Mouse (Mus musculus): Measurements from ENCODE around the gene Wdr20rt. TPM values are rescaled to one million over a fixed set of nuclear protein-coding genes. Genes with fewer than 3 reads are reported as not detected.

Gene Wdr20rt
- polyA plus RNA-seq, 1 experiment from 2014 or later, result not detected

- Histone ChIP-seq H3K4me1 (peaks cover 13% of the 10 kb centered on the region; the same call in 1 of the 2 replicates), H3K4me2 (replicated peaks) (peak overlapping the region; percentile 38), H3K27ac (replicated peaks) (no peak overlapping the region; the same call in 1 of the 2 replicates), H3K9ac (replicated peaks) (no peak overlapping the region), H3K4me3 (peak overlapping the region; percentile 12; the same call in 1 of the 2 replicates), H3K27me3 (no peaks in the 10 kb centered on the region), H3K9me3 (no peaks in the 10 kb centered on the region), H3K36me3 (no peaks in the 10 kb centered on the region)
- 44% methylated on average over 19 of the region's 19 CpGs for WGBS
- peak; percentile 80 for ATAC-seq (ENCODE audit: low FRiP score, low read depth)
Measured at GRCm38 (mm10) chr12:65258212-65259138, 33.2 kb downstream of the Wdr20rt start.

- peaks cover 13% of the 10 kb centered on the region; the same call in 1 of the 2 replicates for H3K4me1 ChIP-seq
- H3K36me3 ChIP-seq, result no peaks in the 10 kb centered on the region
- 66% methylated on average over 13 of the region's 13 CpGs for WGBS
- H3K27me3 ChIP-seq, result no peaks in the 10 kb centered on the region
- H3K27ac ChIP-seq (replicated peaks), result no peak overlapping the region
- peak overlapping the region; percentile 12; the same call in 1 of the 2 replicates for H3K4me3 ChIP-seq
- no peak overlapping the region for H3K9ac ChIP-seq (replicated peaks)
- H3K9me3 ChIP-seq, result no peaks in the 10 kb centered on the region
- peak overlapping the region; percentile 38 for H3K4me2 ChIP-seq (replicated peaks)
- peak; percentile 62; the same call in 1 of the 2 replicates for ATAC-seq (ENCODE audit: low FRiP score, low read depth)
Measured at GRCm38 (mm10) chr12:65259139-65260111, 34.1 kb downstream of the Wdr20rt start.

GRCm38 (mm10) chr12:65268311-65268984 is 43.1 kb downstream of the Wdr20rt start:
- 85% methylated on average over 5 of the region's 5 CpGs for whole genome bisulfite sequencing
- no peak for ATAC-seq (ENCODE audit: low FRiP score, low read depth)
- Histone ChIP-seq H3K27me3 (no peaks in the 10 kb centered on the region), H3K4me3 (no peak overlapping the region), H3K4me1 (no peaks in the 10 kb centered on the region), H3K36me3 (no peaks in the 10 kb centered on the region), H3K27ac (replicated peaks) (no peak overlapping the region), H3K9me3 (no peaks in the 10 kb centered on the region), H3K4me2 (replicated peaks) (no peak overlapping the region), H3K9ac (replicated peaks) (no peak overlapping the region)

GRCm38 (mm10) chr12:65269406-65269805 is 44.1 kb downstream of the Wdr20rt start:
- no peak overlapping the region for H3K4me3 ChIP-seq
- no peaks in the 10 kb centered on the region for H3K9me3 ChIP-seq
- no peaks in the 10 kb centered on the region for H3K27me3 ChIP-seq
- H3K27ac ChIP-seq (replicated peaks), result no peak overlapping the region
- no peak overlapping the region for H3K4me2 ChIP-seq (replicated peaks)
- no peaks in the 10 kb centered on the region for H3K4me1 ChIP-seq
- no peak overlapping the region for H3K9ac ChIP-seq (replicated peaks)
- no peak for ATAC-seq (ENCODE audit: low FRiP score, low read depth)
- no peaks in the 10 kb centered on the region for H3K36me3 ChIP-seq
- 81% methylated on average over 5 of the region's 5 CpGs for WGBS

DNA sequence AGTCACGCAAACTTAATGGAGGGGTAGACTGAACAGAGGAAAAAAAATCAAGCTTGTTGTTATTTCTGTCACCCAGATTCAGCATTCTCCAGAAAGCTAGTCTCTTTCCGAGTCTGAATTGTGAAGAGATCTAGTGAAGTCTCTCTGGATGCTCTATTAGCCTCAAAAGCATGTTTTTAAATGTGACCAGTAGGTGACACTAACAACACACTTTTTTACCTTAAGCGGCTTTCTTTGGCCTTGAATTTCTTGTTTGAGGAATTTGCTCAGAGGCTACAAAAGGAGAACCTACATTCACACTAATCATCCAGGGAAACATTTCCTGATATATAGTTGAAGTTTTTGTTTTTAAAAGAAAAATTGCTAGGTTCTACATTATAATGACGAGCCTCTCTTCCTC is 48.5 kb downstream of the Wdr20rt start:
- 77% methylated on average over 4 of the region's 4 CpGs for WGBS
- H3K27me3 ChIP-seq, result no peaks in the 10 kb centered on the region
- H3K27ac ChIP-seq (replicated peaks), result no peak overlapping the region
- H3K4me3 ChIP-seq, result no peak overlapping the region
- no peaks in the 10 kb centered on the region for H3K4me1 ChIP-seq
- no peaks in the 10 kb centered on the region for H3K36me3 ChIP-seq
- no peak overlapping the region for H3K4me2 ChIP-seq (replicated peaks)
- H3K9me3 ChIP-seq, result no peaks in the 10 kb centered on the region
- H3K9ac ChIP-seq (replicated peaks), result no peak overlapping the region
- no peak for ATAC-seq (ENCODE audit: low FRiP score, low read depth)

Other genes starting within 250 kb of the Wdr20rt start
- 66.9 and 68.1 TPM in 2 replicates for gene Prpf39, start 189.2 kb upstream of the Wdr20rt start, polyA plus RNA-seq (2016; fragmentation: Nextera tagmentation; extraction: Ambion mirVana)
- 619 and 629 TPM in 2 replicates for gene Fkbp3, start 151.5 kb upstream of the Wdr20rt start, polyA plus RNA-seq (2016; fragmentation: Nextera tagmentation; extraction: Ambion mirVana)
- 14.3 and 15.9 TPM in 2 replicates for gene Fancm, start 149.9 kb upstream of the Wdr20rt start, polyA plus RNA-seq (2016; fragmentation: Nextera tagmentation; extraction: Ambion mirVana)
- gene Mis18bp1, start 52.9 kb upstream of the Wdr20rt start, polyA plus RNA-seq (2016; fragmentation: Nextera tagmentation; extraction: Ambion mirVana), result 63.4 and 70.5 TPM in 2 replicates